Mouse (Mus musculus) induced T-regulatory cell, adult 2 months (primary cell): Measurements from ENCODE around the gene Itpkb.

Experiments
- DNase-seq: peaks from one replicate; pipeline ENCODE4 v3.0.0-alpha.2; 2012; ENCODE audit warnings: low read depth

Gene Itpkb

DNA sequence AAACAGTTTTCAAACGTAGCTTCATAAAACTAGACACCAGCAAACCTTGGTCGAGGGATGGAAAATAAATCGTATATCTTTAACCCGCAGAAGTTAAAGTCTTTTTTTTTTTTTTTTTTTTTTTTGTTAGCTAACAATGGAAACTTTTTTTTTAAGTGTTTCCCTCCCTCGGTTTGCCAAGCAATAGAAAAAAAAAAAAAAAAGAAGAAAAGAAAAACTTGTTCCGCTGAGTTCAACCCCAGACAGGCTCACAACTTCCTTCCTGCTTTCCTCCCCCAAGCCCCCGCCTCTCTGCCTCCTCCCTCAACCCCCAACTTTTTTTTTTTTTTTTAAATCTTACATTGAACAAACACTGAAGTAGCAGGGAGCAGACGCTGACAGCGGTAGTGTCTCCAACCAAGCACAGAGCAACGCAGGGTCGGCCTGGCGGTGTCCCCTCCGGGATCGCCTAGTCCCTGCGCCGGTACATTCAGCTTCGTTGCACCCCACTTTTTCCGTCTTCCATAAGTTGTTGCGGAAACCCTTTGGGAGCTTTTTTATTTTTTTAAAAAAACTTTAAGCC lies at the start of gene Itpkb:
Gene Itpkb, plus strand, starts transcription at position 341 of the 562 bp plus-strand sequence.
- peak; percentile 93 for DNase-seq

DNA sequence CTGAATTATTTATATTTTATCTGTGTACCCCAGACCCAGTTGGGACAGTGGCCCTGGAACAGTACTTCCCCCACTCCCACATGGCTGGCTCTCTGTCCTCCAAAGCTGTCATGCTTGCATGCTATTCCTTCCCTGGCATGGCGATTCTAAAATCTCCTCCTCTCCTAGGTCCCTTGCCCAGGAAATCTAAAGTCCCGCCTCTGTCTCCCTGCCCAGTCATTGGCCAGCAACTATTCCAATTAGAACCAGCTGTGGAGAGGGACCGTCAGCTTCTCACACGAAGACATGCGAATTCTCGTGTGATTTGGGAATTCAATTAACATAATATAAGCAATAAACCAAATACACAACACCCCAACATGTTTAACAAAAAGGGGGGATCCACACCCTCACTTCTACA lies 47.7 kb upstream of the Itpkb start:
- DNase-seq: no peak

GRCm38 (mm10) chr1:180283813-180284768 lies 46.2 kb upstream of the Itpkb start:
- no peak for DNase-seq

GRCm38 (mm10) chr1:180286081-180286831 lies 44.0 kb upstream of the Itpkb start:
- no peak for DNase-seq

DNA sequence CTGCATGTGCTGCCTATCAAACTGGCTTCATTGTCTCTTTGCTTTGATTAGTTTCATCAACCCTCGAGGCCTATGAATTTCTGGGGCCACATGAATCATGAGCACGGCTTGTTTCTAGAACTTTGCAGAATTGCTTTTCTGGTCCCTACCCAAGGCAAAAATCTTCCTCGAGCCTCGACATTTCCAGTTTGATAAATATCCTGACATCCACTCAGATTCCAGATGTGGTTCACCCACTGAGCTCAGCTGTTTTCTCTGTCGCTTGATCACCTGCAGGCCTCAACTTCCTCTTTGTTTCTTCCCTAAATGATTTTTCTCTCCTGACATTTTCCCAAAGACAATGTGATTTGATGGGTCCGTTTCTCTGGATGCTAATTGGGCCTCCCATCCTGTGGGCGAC lies 42.1 kb upstream of the Itpkb start:
- DNase-seq: no peak

DNA sequence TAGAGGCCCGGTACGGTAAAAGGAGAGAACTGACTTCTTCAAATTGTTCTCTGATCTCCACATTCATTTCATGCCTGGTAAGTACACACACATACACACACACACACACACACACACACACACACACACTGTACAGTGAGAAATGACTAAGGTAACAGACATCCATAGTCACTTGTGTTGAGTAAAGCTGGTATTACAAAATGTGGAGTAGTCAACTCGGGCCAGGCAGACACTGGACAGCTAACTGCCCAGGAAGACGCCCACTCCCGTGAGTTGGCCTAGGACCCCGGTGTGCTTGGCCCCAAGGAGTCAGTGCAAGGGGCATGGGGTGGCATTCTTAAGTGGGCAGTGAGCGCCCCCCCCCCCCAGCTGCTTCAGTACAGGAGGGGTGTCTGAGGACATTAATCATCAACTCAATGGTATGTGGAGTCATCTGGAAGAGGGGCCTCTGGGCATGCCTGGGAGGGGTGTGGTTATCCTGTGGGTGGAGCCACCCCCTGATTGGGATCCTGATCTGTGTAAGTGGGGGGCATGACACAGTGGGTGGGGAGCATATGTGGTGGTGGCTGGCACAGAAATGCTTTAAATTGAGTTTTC lies 41.3 kb upstream of the Itpkb start:
- no peak for DNase-seq

DNA sequence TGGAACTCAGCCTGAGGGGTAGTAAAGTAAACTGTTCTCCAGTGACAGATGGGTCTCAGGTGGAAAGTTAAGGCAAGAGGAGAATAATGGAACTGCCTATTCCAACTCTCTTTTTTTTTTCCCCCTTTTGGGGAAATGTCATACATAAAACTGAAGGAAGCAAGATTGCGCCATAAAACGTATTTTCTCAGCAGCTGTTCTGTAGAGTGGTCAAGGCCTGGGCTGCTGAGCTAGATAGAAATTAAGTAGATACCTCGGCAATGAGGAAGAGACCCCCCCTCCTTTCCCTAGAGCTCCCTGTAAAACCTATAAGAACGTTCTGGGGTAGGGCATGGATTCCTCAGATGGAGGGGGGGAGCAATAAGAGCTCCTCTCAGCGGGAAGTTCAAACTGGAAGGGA lies 40.5 kb upstream of the Itpkb start:
- DNase-seq: no peak

DNA sequence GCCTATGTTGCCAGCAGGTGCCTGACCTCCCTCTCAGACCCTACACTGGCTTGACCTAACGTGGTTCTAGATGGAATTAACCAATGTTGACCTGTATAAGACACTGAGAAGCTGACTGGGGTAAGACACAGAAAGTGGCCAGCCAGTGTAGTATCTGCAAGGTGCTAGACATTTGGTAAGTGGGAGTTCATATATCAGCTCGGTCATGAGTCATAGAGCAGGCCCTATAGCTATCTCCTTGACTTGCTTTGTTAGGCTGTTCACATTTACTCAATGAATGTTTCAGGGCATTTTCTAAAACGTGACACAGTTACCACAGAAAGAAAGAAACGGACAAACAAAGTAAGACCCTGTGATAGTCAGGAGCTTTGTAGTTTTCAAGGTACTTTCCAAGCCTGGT lies 39.9 kb upstream of the Itpkb start:
- no peak for DNase-seq

DNA sequence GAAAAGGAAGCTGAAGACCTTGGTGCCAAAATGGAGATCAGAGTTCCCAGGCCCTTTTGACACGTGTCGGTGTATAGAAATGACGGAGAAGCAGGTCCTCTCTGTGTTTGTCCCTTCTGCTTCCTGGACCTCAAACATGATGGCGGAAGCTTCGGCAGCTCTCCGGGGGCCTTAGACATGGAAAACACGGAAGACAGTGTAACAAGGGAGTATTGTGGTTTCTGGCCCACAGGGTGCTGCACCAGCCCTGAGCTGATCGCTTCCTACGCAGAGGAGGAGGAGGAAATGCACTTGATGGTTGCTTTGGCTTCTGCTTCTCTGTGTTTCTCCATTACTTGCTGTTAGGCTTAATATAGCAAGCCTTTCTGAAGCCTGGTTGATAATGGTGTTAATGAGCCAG lies 34.2 kb upstream of the Itpkb start:
- DNase-seq: peak; percentile 70

GRCm38 (mm10) chr1:180299697-180300096 lies 30.6 kb upstream of the Itpkb start:
- DNase-seq: no peak

- DNase-seq: no peak
Observed at GRCm38 (mm10) chr1:180300292-180300691, 30.0 kb upstream of the Itpkb start.

DNA sequence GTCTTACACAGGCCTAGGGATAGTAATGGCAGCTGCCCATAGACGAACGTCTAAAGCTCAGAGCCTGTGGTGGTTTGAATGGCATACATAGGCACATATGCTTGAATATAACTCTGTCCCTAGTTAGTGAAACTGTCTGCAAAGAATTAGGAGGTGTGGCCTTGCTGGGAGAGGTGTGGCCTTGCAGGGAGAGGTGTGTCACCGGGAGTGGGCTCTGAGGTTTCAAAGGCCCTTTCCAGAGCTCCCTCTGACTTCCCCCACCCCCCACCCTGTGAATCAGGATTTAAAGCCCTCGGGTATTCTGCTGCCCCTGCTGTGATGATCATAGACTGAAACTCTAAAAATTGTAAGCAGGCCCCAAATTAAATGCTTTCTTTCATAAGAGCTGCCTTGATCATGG lies 29.3 kb upstream of the Itpkb start:
- DNase-seq: no peak

GRCm38 (mm10) chr1:180302253-180303120 lies 27.8 kb upstream of the Itpkb start:
- DNase-seq: no peak

DNA sequence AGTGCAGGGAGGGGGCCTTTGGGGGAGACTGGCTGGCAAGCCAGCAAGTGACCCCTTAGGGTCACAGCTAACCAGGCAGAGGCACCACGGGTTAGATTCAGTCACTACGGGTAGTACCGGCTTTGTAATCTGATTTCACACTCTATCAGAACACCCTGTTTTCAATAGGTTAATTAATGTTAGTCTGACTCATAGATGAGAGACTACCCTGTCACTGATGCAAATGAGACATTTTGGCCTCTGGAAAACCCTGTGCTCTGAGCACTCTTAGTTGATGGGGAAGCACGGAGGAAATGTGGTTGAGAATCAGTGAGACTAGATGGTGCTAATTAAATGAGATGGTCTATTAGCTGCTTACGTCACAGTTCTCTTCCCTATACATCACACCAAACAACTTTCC lies 26.7 kb upstream of the Itpkb start:
- peak; percentile 51 for DNase-seq

GRCm38 (mm10) chr1:180306889-180307288 lies 23.4 kb upstream of the Itpkb start:
- DNase-seq: no peak

DNA sequence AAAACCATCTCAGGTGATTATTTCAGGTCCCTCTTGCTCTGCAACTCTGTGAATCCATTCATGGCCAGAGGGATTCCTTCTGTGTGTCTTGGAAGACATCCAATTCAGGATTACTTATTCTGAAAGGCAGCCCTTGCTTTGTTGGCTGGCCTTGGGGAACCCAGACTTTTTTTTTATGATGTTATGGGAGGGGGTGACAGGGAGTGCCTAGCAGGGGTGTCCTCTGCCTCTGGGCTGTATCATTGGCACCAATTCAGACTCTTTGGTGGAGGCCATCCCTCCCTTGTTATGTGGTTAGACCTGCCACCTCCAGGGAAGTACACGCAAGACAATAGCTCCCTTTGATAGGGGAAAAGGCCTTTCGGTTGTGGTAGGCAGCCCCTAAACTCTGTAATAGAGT lies 22.6 kb upstream of the Itpkb start:
- DNase-seq: no peak

GRCm38 (mm10) chr1:180308897-180309296 lies 21.4 kb upstream of the Itpkb start:
- DNase-seq: peak; percentile 53

DNA sequence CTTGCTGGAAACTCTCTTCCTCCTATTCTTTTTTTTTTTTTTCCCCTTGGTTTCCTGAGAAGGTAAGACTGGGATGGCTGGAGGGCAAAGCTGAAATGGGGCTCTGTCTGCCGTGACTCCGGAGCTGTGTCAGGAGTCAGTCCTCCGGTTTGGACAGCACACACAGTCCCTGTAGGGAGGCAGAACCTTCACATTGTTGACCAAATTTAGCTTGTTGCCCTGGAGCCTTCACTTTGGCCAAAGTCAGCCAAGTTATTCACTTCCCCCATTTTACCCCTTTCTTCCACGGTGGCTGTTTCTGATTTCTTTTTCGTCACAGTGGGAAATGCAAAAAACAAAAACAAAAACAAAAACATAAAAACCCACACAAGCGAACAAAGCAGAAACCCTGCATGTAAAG lies 18.0 kb upstream of the Itpkb start:
- no peak for DNase-seq

DNA sequence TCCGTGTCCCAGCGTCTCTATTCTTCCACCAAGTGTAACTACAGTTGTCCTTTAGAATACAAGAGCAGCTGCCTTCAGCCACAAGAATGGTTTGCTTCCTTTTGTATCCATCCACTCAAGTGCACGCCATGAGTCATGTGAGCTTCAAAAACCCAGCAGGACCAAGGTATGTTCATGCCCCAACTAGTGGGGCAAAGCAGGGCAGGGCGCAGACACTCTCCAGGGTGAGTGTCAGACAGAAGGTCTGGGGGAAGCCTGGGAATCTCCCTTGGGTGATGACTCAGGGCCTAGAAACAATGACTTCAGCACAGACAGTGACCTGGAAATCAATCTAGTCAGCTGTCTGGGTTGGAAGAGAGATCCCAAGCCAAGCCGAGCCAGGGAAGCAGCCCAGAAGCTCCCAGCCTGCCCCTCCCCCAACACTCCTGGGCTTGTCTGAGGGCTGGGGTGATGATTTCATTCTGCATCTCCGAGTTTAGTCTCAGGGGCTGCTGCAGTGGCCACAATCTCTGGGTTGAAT lies 17.4 kb upstream of the Itpkb start:
- DNase-seq: peak; percentile 61

- peak; percentile 68 for DNase-seq
Observed at GRCm38 (mm10) chr1:180313517-180314440, 16.5 kb upstream of the Itpkb start.
